Mouse (Mus musculus): Measurements from ENCODE around the gene Mrnip. TPM values are rescaled to one million over a fixed set of nuclear protein-coding genes. Genes with fewer than 3 reads are reported as not detected.
"Not testable (repeated sequence)": the region's sequence is repeated elsewhere in the genome, so short reads cannot be mapped to it uniquely, and the experiment has no call there.

The Mrnip gene
- total RNA-seq (2014; fragmentation: Nextera tagmentation) (10.5 and 15.8 TPM in 2 replicates), total RNA-seq (2017) (9.9 and 17.8 TPM in 2 replicates)

DNA sequence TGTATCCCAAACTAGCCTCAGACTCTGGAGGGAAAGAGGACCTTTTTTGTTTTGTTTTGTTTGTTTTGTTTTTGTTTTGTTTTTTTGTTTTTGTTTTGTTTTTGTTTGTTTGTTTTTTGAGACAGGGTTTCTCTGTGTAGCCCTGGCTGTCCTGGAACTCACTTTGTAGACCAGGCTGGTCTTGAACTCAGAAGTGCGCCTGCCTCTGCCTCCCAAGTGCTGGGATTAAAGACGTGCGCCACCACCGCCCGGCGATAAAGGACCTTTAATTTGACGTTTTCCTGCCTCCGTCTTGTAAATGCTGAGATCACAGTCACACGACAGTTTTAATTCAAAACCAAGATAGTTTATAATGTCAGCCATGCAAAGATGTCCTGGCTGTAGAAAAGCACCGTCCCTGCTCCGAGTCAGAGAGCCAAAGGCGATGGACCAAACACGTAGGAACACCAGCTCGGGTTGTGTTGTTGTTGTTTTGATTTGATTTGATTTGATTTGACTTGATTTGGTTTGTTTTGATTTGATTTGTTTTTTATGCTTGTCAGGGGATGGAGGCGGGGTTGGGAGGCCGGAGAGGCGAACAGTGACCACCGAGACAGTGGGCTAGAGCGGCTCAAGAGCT, at the start of gene Mrnip:
Gene Mrnip (plus strand): TSS at position 334 of the 619 bp plus-strand sequence.
- ATAC-seq (replicated peaks; ENCODE audit: low FRiP score, low TSS enrichment, poor library complexity, severe bottlenecking): not testable (repeated sequence)

DNA sequence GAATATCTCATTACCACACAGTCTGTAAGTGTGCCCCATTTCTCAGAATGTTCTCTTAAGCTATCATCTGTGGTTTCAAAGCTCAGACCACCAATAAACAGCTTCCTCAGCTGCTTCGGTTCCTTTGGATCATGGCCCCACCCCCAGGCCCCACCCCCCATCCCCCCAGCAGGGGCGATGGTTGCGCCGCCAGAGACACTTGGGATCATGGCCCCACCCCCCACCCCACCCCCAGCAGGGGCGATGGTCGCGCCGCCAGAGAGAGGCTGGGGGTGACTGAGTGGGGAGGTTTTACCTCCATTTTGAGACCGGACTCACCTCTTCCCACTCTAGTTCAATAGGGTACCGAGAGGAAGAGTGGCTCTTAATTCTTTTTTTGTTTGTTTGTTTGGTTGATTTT, 46.5 kb upstream of the Mrnip start:
- no peak for ATAC-seq (replicated peaks; ENCODE audit: low FRiP score, low TSS enrichment, poor library complexity, severe bottlenecking)

DNA sequence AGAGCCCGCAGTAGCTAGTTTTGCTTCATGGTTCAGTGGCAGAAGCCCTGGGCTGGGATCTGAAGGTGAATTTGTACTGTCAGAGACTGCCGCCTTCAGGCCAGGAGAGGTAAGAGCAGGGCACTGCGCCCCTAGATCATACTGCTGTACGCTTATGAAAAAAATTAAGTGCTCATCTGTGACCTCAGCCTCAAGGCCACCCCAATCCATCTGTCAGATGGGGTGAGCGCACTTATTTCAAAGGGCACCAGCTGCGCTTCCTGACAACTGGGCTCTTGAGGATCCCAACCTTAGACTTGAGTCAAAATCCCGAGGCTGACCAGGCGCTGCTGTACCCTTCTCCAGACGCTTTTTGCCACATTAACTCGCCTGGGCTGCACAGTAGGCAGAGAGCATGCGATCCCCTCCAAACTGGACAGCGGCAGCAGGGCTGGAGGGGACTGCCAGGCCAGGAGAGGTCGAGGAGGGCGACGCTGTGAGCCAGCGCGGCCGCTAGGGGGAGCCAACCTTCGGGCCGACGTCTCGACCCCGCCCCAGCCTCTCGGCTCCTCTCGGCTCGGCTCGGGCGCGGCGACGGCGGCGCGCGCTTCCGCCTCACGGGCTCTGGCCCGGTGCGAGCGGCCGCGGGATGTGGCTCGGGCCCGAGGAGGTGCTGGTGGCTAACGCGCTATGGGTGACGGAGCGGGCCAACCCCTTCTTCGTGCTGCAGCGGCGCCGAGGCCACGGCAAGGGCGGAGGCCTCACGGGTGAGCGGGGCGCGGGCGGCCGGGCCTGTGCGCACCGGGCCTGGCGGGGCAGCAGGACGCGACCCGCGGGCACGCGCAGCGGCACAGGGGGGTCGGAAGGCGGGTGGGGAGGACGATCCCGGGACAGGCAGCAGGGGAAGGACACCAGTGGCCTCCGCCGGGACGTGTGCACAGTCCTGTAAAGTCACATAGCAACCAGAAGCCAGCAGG, 43.2 kb upstream of the Mrnip start, which contains the start of gene Tbc1d9b:
Gene Tbc1d9b (plus strand): TSS at position 586 of the 956 bp plus-strand sequence.
- peak; percentile 85 for ATAC-seq (replicated peaks; ENCODE audit: low FRiP score, low TSS enrichment, poor library complexity, severe bottlenecking)

GRCm38 (mm10) chr11:50131801-50132201, 42.4 kb upstream of the Mrnip start:
- ATAC-seq (replicated peaks; ENCODE audit: low FRiP score, low TSS enrichment, poor library complexity, severe bottlenecking): no peak

GRCm38 (mm10) chr11:50132265-50132664, 42.0 kb upstream of the Mrnip start:
- no peak for ATAC-seq (replicated peaks; ENCODE audit: low FRiP score, low TSS enrichment, poor library complexity, severe bottlenecking)

- no peak for ATAC-seq (replicated peaks; ENCODE audit: low FRiP score, low TSS enrichment, poor library complexity, severe bottlenecking)
These were observed 39.9 kb upstream of the Mrnip start for GRCm38 (mm10) chr11:50134136-50134859.

DNA sequence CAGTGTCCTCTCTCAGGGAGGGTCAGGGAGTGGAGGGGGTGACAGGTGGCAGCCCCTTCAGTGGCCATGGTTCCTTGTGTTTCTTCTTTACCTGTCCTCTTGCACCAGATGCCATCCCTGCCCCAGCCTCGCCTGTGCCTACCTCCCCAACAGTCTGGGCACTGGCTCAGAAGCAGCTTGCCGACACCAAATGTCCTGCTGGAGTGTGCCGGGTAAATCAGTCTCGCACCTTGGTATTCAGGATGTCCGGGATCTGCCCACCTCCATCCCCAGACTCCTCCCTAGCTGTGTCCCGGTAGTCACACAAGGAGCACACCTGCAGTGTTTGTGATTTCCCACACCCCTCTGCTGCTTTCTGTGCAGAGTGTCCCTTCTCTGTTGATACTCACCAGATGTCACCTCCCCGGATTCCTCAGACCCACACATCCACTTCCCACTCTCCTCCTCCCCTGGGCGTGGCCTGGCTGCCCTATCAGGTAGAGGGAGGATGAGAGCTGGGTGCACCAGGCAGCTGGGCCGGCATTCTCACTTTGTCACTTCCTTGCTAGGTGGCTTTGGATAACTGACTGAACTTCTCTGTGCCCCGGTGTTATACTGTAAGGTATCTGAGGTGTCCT, 35.9 kb upstream of the Mrnip start:
- ATAC-seq (replicated peaks; ENCODE audit: low FRiP score, low TSS enrichment, poor library complexity, severe bottlenecking): 0 out of 2 replicates have a peak, but pooled peaks have one; percentile 31

- no peak for ATAC-seq (replicated peaks; ENCODE audit: low FRiP score, low TSS enrichment, poor library complexity, severe bottlenecking)
These were observed 34.7 kb upstream of the Mrnip start for GRCm38 (mm10) chr11:50139571-50139970.

DNA sequence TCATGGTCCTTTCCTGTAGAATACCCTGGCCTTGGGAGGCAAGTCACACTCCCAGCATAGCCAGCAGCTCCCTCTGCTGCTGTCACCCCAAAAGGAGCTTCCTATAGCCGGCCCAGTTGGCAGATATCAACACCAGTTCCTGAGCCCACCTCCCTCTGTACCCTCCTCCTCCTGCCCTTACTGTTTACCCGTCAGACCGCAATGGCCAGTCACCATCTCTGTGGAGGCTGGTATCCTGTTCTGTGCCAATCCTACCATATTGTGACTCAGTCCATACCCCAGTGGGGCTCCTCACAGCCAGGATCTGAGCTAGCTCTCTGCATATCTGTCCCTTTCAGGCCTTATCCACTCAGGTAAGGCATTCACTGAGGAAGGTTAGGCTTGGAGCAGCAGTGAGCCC, 28.7 kb upstream of the Mrnip start:
- ATAC-seq (replicated peaks; ENCODE audit: low FRiP score, low TSS enrichment, poor library complexity, severe bottlenecking): no peak

DNA sequence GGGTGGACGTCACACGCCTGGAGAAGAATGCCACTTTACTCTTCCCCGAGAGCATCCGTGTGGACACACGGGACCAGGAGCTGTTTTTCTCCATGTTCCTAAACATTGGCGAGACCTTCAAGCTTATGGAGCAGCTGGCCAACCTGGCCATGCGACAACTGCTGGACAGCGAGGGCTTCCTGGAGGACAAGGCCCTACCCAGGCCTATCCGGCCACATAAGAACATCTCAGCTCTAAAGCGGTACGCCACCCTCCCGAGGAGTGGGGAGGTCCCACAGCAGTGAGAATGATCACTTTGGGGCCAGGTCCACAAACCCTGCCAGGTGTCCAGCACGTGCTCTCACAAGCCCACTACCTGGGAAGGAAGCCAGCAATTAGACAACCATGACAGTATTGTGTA, 28.1 kb upstream of the Mrnip start:
- ATAC-seq (replicated peaks; ENCODE audit: low FRiP score, low TSS enrichment, poor library complexity, severe bottlenecking): no peak

DNA sequence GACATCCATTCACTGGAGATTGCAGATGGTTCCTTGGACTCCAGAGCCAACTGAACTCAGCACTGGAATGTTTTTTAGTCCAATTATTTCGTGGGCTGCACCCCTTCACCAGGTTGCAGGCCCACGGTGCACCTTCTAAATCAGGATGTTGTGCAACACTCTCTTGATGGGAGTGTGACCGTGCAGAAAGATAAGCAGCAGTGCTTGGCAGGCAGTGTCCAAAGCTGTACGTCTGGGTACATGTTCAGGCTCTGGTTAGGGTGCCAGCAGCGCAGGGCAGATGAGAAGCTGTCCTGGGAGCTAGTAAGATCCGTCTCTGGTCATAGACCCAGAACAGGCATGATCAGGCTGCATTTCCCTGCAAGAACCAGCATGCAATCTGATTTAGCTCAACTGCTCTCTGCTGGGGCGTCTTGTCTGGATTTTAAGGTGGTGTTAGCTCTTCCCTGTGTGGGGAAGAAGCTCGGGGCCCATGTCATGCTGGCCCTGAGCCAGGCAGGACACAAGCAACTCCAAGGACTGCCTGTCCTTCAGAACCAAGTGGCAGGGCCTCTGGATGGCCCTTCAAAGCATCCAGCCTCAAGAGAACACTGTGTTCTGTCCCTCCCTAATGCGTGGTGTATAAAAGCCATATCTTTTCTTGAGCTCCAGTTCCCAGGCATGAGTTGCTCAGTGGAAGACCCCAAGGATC, 26.8 kb upstream of the Mrnip start:
- peak; percentile 39; the same call in 1 of the 2 replicates for ATAC-seq (replicated peaks; ENCODE audit: low FRiP score, low TSS enrichment, poor library complexity, severe bottlenecking)

GRCm38 (mm10) chr11:50147958-50148476, 26.2 kb upstream of the Mrnip start:
- ATAC-seq (replicated peaks; ENCODE audit: low FRiP score, low TSS enrichment, poor library complexity, severe bottlenecking): no peak

DNA sequence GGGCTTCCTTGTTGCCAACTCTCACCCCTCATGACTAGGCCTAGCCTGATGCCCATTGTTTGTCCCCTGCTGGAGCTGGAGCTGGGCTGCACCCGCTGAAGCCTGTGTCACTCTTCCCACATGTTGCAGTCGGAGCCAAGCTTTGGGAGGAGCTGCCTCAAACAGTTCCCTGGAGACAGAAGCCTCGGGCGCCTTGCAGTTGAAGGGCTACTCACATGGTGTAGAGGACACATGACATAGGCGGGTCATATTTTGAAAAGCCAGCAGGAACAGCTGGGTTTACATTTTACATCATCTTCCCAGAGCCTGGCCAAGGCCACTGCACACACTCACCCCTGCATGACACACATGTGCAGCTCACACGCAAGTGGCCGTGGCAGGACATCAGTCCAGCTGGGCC, 25.0 kb upstream of the Mrnip start:
- no peak for ATAC-seq (replicated peaks; ENCODE audit: low FRiP score, low TSS enrichment, poor library complexity, severe bottlenecking)

DNA sequence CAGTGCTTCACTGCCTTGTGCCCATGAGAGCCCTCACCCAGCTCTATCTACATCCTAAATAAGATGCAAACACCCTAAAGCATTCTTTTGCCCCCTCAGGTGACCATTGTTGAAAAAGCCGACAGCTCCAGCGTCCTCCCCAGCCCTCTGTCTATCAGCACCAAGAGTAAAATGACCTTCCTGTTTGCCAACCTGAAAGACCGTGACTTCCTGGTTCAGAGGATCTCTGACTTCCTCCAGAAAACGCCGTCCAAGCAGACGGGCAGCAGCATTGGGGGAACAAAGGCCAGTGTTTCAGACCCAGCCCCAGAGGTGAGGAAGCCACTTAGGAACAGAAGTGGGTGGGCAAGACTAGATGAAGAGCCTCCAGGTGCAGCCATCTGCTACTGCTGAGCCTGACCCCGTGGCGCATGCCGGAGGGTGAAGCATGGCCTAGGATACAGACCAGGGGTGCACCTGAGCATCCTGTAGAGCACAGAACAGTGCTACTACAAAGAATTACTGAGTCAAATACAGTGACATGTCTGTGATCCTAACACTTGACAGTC, 24.6 kb upstream of the Mrnip start:
- no peak for ATAC-seq (replicated peaks; ENCODE audit: low FRiP score, low TSS enrichment, poor library complexity, severe bottlenecking)

- no peak for ATAC-seq (replicated peaks; ENCODE audit: low FRiP score, low TSS enrichment, poor library complexity, severe bottlenecking)
These were observed 22.9 kb upstream of the Mrnip start for GRCm38 (mm10) chr11:50151374-50151773.

DNA sequence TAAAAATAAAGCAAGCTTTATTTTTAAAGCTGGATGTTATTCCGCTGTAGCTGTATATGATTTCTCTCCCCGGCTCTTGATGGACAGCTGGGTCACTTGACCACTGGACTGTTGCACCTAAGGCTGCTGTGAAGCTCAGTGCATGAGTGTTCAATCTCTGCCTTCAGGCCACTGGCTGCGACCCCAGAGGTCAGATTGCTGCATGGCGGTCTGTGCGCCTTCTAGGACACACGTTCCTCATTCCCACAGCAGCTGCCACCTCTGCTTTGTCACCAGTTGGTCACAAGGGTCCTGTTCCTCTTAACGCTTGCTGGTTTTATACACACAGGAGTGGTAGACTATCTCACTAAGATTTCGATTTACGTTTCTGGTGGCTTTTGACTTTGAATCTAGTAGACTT, 20.1 kb upstream of the Mrnip start:
- no peak for ATAC-seq (replicated peaks; ENCODE audit: low FRiP score, low TSS enrichment, poor library complexity, severe bottlenecking)

GRCm38 (mm10) chr11:50154777-50155520, 19.3 kb upstream of the Mrnip start:
- no peak for ATAC-seq (replicated peaks; ENCODE audit: low FRiP score, low TSS enrichment, poor library complexity, severe bottlenecking)

GRCm38 (mm10) chr11:50155785-50156184, 18.5 kb upstream of the Mrnip start:
- ATAC-seq (replicated peaks; ENCODE audit: low FRiP score, low TSS enrichment, poor library complexity, severe bottlenecking): no peak
